Mouse (Mus musculus) G1E (cell line): ENCODE data around the gene Pde4a.

ENCODE experiments used
- CTCF ChIP-seq: IDR thresholded peaks from 2 replicates; pipeline ENCODE4 v1.5.1; 2012; ENCODE audit warnings: low read depth, low read length, inconsistent platforms, mixed read lengths
- GATA2 ChIP-seq: IDR thresholded peaks from 2 replicates; pipeline ENCODE4 v1.6.1; 2012; ENCODE audit warnings: low read depth, low read length, inconsistent platforms, borderline replicate concordance
- POLR2AphosphoS5 ChIP-seq: IDR thresholded peaks from 2 replicates; pipeline ENCODE4 v1.6.1; 2012; ENCODE audit warnings: low read depth, low read length, inconsistent platforms; ENCODE audit not compliant: insufficient replicate concordance

GRCm38 (mm10) chr9:21145431-21145830, 20.1 kb upstream of the Pde4a start:
- TF ChIP-seq CTCF (no peak), POLR2AphosphoS5 (no peak), GATA2 (no peak)
